Mouse (Mus musculus): ENCODE results near the gene Olfr1389. TPM values are rescaled to one million over a fixed set of nuclear protein-coding genes. Genes with fewer than 3 reads are reported as not detected.
"Not testable (repeated sequence)": the region's sequence is repeated elsewhere in the genome, so short reads cannot be mapped to it uniquely, and the experiment has no call there.

The Olfr1389 gene
- polyA plus RNA-seq, 1 experiment from 2014 or later: not detected

- ATAC-seq; H3K4me1 ChIP-seq (replicated peaks; ENCODE audit: control insufficient read depth, insufficient read depth, low read length); H3K4me2 ChIP-seq (ENCODE audit: low read length); H3K27me3 ChIP-seq (replicated peaks; ENCODE audit: control insufficient read depth, insufficient read depth, low read length); H3K9ac ChIP-seq (replicated peaks; ENCODE audit: low read depth, low read length); H3K27ac ChIP-seq (ENCODE audit: low read length); H3K36me3 ChIP-seq (ENCODE audit: control insufficient read depth, insufficient read depth); H3K9me3 ChIP-seq (ENCODE audit: control insufficient read depth, low read length); H3K4me3 ChIP-seq (replicated peaks; ENCODE audit: low read length): not testable (repeated sequence)
- 80% methylated on average over 2 of the region's 3 CpGs for WGBS
Measured at GRCm38 (mm10) chr11:49464746-49465145, 41.9 kb downstream of the Olfr1389 start, which contains the start of gene Olfr1386. Olfr1386 (plus strand) TSS chr11:49465046.

Other genes with a start within 250 kb of the Olfr1389 start
- gene Btnl9, start 235.9 kb upstream of the Olfr1389 start, polyA plus RNA-seq (2015; fragmentation: Nextera tagmentation; extraction: Ambion mirVana): not detected in 2 replicates
- 59.1 and 64.9 TPM in 2 replicates for gene Zfp62, start 219.8 kb upstream of the Olfr1389 start, polyA plus RNA-seq (2015; fragmentation: Nextera tagmentation; extraction: Ambion mirVana)
- 28.0 and 31.8 TPM in 2 replicates for gene Mgat1, start 178.9 kb upstream of the Olfr1389 start, polyA plus RNA-seq (2015; fragmentation: Nextera tagmentation; extraction: Ambion mirVana)
- gene Olfr1393, start 144.8 kb upstream of the Olfr1389 start, polyA plus RNA-seq (2015; fragmentation: Nextera tagmentation; extraction: Ambion mirVana): not detected in 2 replicates
- gene Olfr1392, start 137.8 kb upstream of the Olfr1389 start, polyA plus RNA-seq (2015; fragmentation: Nextera tagmentation; extraction: Ambion mirVana): not detected in 2 replicates
- gene Olfr10, start 118.3 kb upstream of the Olfr1389 start, polyA plus RNA-seq (2015; fragmentation: Nextera tagmentation; extraction: Ambion mirVana): not detected in 2 replicates
- gene Olfr1391, start 100.3 kb upstream of the Olfr1389 start, polyA plus RNA-seq (2015; fragmentation: Nextera tagmentation; extraction: Ambion mirVana): not detected in 2 replicates
- gene Olfr1390, start 87.9 kb upstream of the Olfr1389 start, polyA plus RNA-seq (2015; fragmentation: Nextera tagmentation; extraction: Ambion mirVana): not detected in 2 replicates
- gene Olfr1388, start 13.6 kb downstream of the Olfr1389 start, polyA plus RNA-seq (2015; fragmentation: Nextera tagmentation; extraction: Ambion mirVana): not detected in 2 replicates
- gene Olfr1387, start 32.3 kb downstream of the Olfr1389 start, polyA plus RNA-seq (2015; fragmentation: Nextera tagmentation; extraction: Ambion mirVana): not detected in 2 replicates
- not detected in 2 replicates for gene Olfr1386, start 42.0 kb downstream of the Olfr1389 start, polyA plus RNA-seq (2015; fragmentation: Nextera tagmentation; extraction: Ambion mirVana)
- not detected in 2 replicates for gene Olfr1385, start 66.0 kb downstream of the Olfr1389 start, polyA plus RNA-seq (2015; fragmentation: Nextera tagmentation; extraction: Ambion mirVana)
- not detected in 2 replicates for gene Olfr1384, start 83.7 kb downstream of the Olfr1389 start, polyA plus RNA-seq (2015; fragmentation: Nextera tagmentation; extraction: Ambion mirVana)
- not detected in 2 replicates for gene Olfr1383, start 96.6 kb downstream of the Olfr1389 start, polyA plus RNA-seq (2015; fragmentation: Nextera tagmentation; extraction: Ambion mirVana)
- not detected in 2 replicates for gene Olfr1382, start 105.2 kb downstream of the Olfr1389 start, polyA plus RNA-seq (2015; fragmentation: Nextera tagmentation; extraction: Ambion mirVana)
- not detected in 2 replicates for gene Olfr1381, start 120.4 kb downstream of the Olfr1389 start, polyA plus RNA-seq (2015; fragmentation: Nextera tagmentation; extraction: Ambion mirVana)
- gene Olfr1380, start 133.8 kb downstream of the Olfr1389 start, polyA plus RNA-seq (2015; fragmentation: Nextera tagmentation; extraction: Ambion mirVana): not detected in 2 replicates
- gene Flt4, start 186.2 kb downstream of the Olfr1389 start, polyA plus RNA-seq (2015; fragmentation: Nextera tagmentation; extraction: Ambion mirVana): 1.4 and 1.7 TPM in 2 replicates
- not detected in 2 replicates for gene Scgb3a1, start 240.5 kb downstream of the Olfr1389 start, polyA plus RNA-seq (2015; fragmentation: Nextera tagmentation; extraction: Ambion mirVana)

Data from forebrain, embryonic 16.5 days (tissue).